Mouse (Mus musculus) cerebellum, adult 9-10 months (tissue): ENCODE data around the gene Tm2d3.

Source experiments
- DNase-seq: peaks from one replicate; pipeline ENCODE4 v3.0.0; 2022

Tm2d3 gene

GRCm38 (mm10) chr7:65708506-65708905 lies 17.5 kb downstream of the Tm2d3 start:
- no peak for DNase-seq

- no peak for DNase-seq
These were observed 19.3 kb downstream of the Tm2d3 start for GRCm38 (mm10) chr7:65710301-65710700.

GRCm38 (mm10) chr7:65713782-65714181 lies 22.8 kb downstream of the Tm2d3 start:
- no peak for DNase-seq

GRCm38 (mm10) chr7:65714304-65714703 lies 23.3 kb downstream of the Tm2d3 start:
- no peak for DNase-seq

- peak; percentile 12 for DNase-seq
These were observed 43.1 kb downstream of the Tm2d3 start for GRCm38 (mm10) chr7:65734024-65734423.

GRCm38 (mm10) chr7:65735261-65735660 lies 44.3 kb downstream of the Tm2d3 start:
- no peak for DNase-seq

GRCm38 (mm10) chr7:65737286-65738040 lies 46.5 kb downstream of the Tm2d3 start:
- no peak for DNase-seq

- DNase-seq = no peak
These were observed 51.9 kb downstream of the Tm2d3 start for GRCm38 (mm10) chr7:65742857-65743256.

GRCm38 (mm10) chr7:65747990-65748955 lies 57.3 kb downstream of the Tm2d3 start:
- DNase-seq = no peak
